Mouse (Mus musculus): ENCODE data around the gene Primpol.

DNA sequence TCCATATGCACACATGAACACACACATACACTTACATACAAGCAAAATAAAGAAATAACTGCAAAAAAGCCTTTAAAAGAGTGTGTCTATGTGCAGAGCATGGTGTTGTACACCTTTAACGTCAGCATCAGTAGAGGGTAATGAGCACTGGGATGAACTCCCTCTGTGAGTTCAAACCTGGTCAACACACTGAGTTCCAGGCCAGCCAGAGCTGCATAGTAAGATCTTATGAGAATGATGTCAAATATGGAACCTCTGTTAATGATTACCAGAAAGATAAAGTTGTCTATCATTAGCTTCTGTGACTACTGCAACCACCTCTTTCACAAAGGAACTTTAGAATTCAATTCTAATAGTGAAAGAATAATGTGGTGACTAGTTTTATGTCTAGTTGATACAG is 10.1 kb downstream of the Primpol start:
- TF ChIP-seq CTCF (IDR thresholded peaks at IDR 0.05; ENCODE audit: control insufficient read depth, insufficient read depth, insufficient replicate concordance, low read depth, low read length), result no peak
- no peak for TF ChIP-seq POLR2A (IDR thresholded peaks at IDR 0.05; ENCODE audit: control insufficient read depth, low read depth, low read length)

All from testis, adult 2 months (tissue).